Mouse (Mus musculus) hindbrain, embryonic 16.5 days (tissue): Measurements from ENCODE around the gene Myog. TPM values are rescaled to one million over a fixed set of nuclear protein-coding genes. Genes with fewer than 3 reads are reported as not detected.

Source experiments
- ATAC-seq: fragments of 200-750 bp; cut with Nextera tagmentation; 2 replicates; pipeline ENCODE4 v1.8.0; 2017; ENCODE audit warnings: moderate TSS enrichment, moderate library complexity
- H3K27ac ChIP-seq: fragments of 300-500 bp; sonication (generic); 2 replicates; pipeline ENCODE4 v1.5.1; 2014; ENCODE audit warnings: low read depth, mild to moderate bottlenecking, control low read depth, low read length, moderate library complexity
- H3K27me3 ChIP-seq: fragments of 300-500 bp; sonication (generic); replicated peaks from 2 replicates; pipeline ENCODE4 v1.6.1; 2014; ENCODE audit warnings: low read length; ENCODE audit not compliant: control insufficient read depth, insufficient read depth
- H3K36me3 ChIP-seq: fragments of 300-500 bp; sonication (generic); 2 replicates; pipeline ENCODE4 v1.6.1; 2014; ENCODE audit warnings: mild to moderate bottlenecking, low read length, moderate library complexity, mixed read lengths; ENCODE audit not compliant: control insufficient read depth, insufficient read depth
- H3K4me1 ChIP-seq: fragments of 300-500 bp; sonication (generic); 2 replicates; pipeline ENCODE4 v1.6.1; 2014; ENCODE audit warnings: low read depth, low read length; ENCODE audit not compliant: control insufficient read depth, insufficient read depth
- H3K4me2 ChIP-seq: fragments of 300-500 bp; sonication (generic); 2 replicates; pipeline ENCODE4 v1.6.1; 2014; ENCODE audit warnings: mild to moderate bottlenecking, low read length, control low read depth, moderate library complexity
- H3K4me3 ChIP-seq: fragments of 300-500 bp; sonication (generic); 2 replicates; pipeline ENCODE4 v1.5.1; 2014; ENCODE audit warnings: mild to moderate bottlenecking, low read length, control low read depth, moderate library complexity
- H3K9ac ChIP-seq: fragments of 300-500 bp; sonication (generic); 2 replicates; pipeline ENCODE4 v1.6.1; 2014; ENCODE audit warnings: low read depth, mild to moderate bottlenecking, control low read depth, low read length, moderate library complexity
- H3K9me3 ChIP-seq: fragments of 300-500 bp; sonication (generic); 2 replicates; pipeline ENCODE4 v1.6.1; 2014; ENCODE audit warnings: mild to moderate bottlenecking, low read length, moderate library complexity; ENCODE audit not compliant: control insufficient read depth
- WGBS: fragments of 180-500 bp; shearing (Covaris S2); extraction: QIAGEN DNeasy Blood & Tissue Kit; methylation state at CpG from one replicate; pipeline ENCODE4 v1.1.7; 2014; 5-methylcytosine and 5-hydroxymethylcytosine counted together
- polyA plus RNA-seq: library from polyadenylated mRNA; unstranded; fragments of >200 nt; fragmentation: Nextera tagmentation; extraction: Ambion mirVana; gene quantifications from 2 replicates; pipeline ENCODE4 v1.2.1, GENCODE M21; 2015

Myog gene
- polyA plus RNA-seq, 1 experiment from 2014 or later, result not detected

- H3K4me1 ChIP-seq, result peaks cover 6% of the 10 kb centered on the region
- no peaks in the 10 kb centered on the region for H3K27me3 ChIP-seq
- no peaks in the 10 kb centered on the region for H3K9me3 ChIP-seq
- peaks cover 14% of the 10 kb centered on the region for H3K36me3 ChIP-seq
- no peak overlapping the region for H3K9ac ChIP-seq
- no peak overlapping the region for H3K27ac ChIP-seq
- H3K4me3 ChIP-seq, result no peak overlapping the region
- no peak for ATAC-seq
- 27% methylated on average over 10 of the region's 10 CpGs for WGBS
- H3K4me2 ChIP-seq, result no peak overlapping the region
Measured at GRCm38 (mm10) chr1:134307409-134307808, 17.6 kb downstream of the Myog start.

- no peak for ATAC-seq
Measured at GRCm38 (mm10) chr1:134310291-134310690, 20.5 kb downstream of the Myog start.

GRCm38 (mm10) chr1:134310729-134311128, 20.9 kb downstream of the Myog start:
- no peaks in the 10 kb centered on the region for H3K27me3 ChIP-seq
- WGBS, result 99% methylated on average over 3 of the region's 3 CpGs
- no peak overlapping the region for H3K27ac ChIP-seq
- no peak overlapping the region for H3K4me2 ChIP-seq
- H3K4me1 ChIP-seq, result no peaks in the 10 kb centered on the region
- no peaks in the 10 kb centered on the region for H3K9me3 ChIP-seq
- ATAC-seq, result no peak
- peaks cover 16% of the 10 kb centered on the region for H3K36me3 ChIP-seq
- no peak overlapping the region for H3K4me3 ChIP-seq
- no peak overlapping the region for H3K9ac ChIP-seq

More at GRCm38 (mm10) chr1:134310291-134310690, 20.5 kb downstream of the Myog start:
- no peaks in the 10 kb centered on the region for H3K9me3 ChIP-seq
- WGBS, result 87% methylated on average over 2 of the region's 2 CpGs
- H3K4me1 ChIP-seq, result no peaks in the 10 kb centered on the region
- no peak overlapping the region for H3K27ac ChIP-seq
- no peak overlapping the region for H3K4me3 ChIP-seq
- no peak overlapping the region for H3K9ac ChIP-seq
- no peaks in the 10 kb centered on the region for H3K27me3 ChIP-seq
- peaks cover 16% of the 10 kb centered on the region for H3K36me3 ChIP-seq
- no peak overlapping the region for H3K4me2 ChIP-seq

- ATAC-seq, result no peak
- peaks cover 18% of the 10 kb centered on the region for H3K36me3 ChIP-seq
- no peaks in the 10 kb centered on the region for H3K27me3 ChIP-seq
- WGBS, result 90% methylated on average over 7 of the region's 7 CpGs
- no peak overlapping the region for H3K4me3 ChIP-seq
- H3K27ac ChIP-seq, result no peak overlapping the region
- H3K4me1 ChIP-seq, result no peaks in the 10 kb centered on the region
- no peak overlapping the region for H3K4me2 ChIP-seq
- H3K9ac ChIP-seq, result no peak overlapping the region
- H3K9me3 ChIP-seq, result no peaks in the 10 kb centered on the region
Measured at GRCm38 (mm10) chr1:134311760-134312159, 22.0 kb downstream of the Myog start.

- Histone ChIP-seq H3K9ac (no peak overlapping the region), H3K27me3 (no peaks in the 10 kb centered on the region), H3K4me1 (no peaks in the 10 kb centered on the region), H3K36me3 (peaks cover 17% of the 10 kb centered on the region), H3K9me3 (no peaks in the 10 kb centered on the region), H3K4me3 (no peak overlapping the region), H3K4me2 (no peak overlapping the region), H3K27ac (no peak overlapping the region)
- WGBS, result 90% methylated on average over 5 of the region's 5 CpGs
- no peak for ATAC-seq
Measured at GRCm38 (mm10) chr1:134315181-134315580, 25.4 kb downstream of the Myog start.

- H3K27me3 ChIP-seq, result no peaks in the 10 kb centered on the region
- no peak overlapping the region for H3K9ac ChIP-seq
- H3K27ac ChIP-seq, result no peak overlapping the region
- no peaks in the 10 kb centered on the region for H3K9me3 ChIP-seq
- WGBS, result 85% methylated on average over 9 of the region's 9 CpGs
- H3K4me3 ChIP-seq, result no peak overlapping the region
- ATAC-seq, result no peak
- no peak overlapping the region for H3K4me2 ChIP-seq
- H3K36me3 ChIP-seq, result peaks cover 10% of the 10 kb centered on the region
- H3K4me1 ChIP-seq, result no peaks in the 10 kb centered on the region; the same call in 1 of the 2 replicates
Measured at GRCm38 (mm10) chr1:134316361-134316760, 26.6 kb downstream of the Myog start.

- Histone ChIP-seq H3K4me1 (no peaks in the 10 kb centered on the region; the same call in 1 of the 2 replicates), H3K9me3 (no peaks in the 10 kb centered on the region), H3K27ac (no peak overlapping the region), H3K9ac (no peak overlapping the region), H3K4me3 (no peak overlapping the region), H3K36me3 (peaks cover 10% of the 10 kb centered on the region), H3K27me3 (no peaks in the 10 kb centered on the region), H3K4me2 (no peak overlapping the region)
- WGBS, result 64% methylated on average over 5 of the region's 5 CpGs
- ATAC-seq, result no peak
Measured at GRCm38 (mm10) chr1:134318261-134318660, 28.5 kb downstream of the Myog start.

- no peaks in the 10 kb centered on the region; the same call in 1 of the 2 replicates for H3K4me1 ChIP-seq
- 0 out of 2 replicates have a peak, but pooled peaks have one; percentile 38 for ATAC-seq
- no peaks in the 10 kb centered on the region for H3K27me3 ChIP-seq
- H3K9ac ChIP-seq, result no peak overlapping the region
- no peak overlapping the region for H3K27ac ChIP-seq
- no peak overlapping the region for H3K4me2 ChIP-seq
- peaks cover 11% of the 10 kb centered on the region; the same call in 1 of the 2 replicates for H3K36me3 ChIP-seq
- WGBS, result 39% methylated on average over 14 of the region's 14 CpGs
- no peaks in the 10 kb centered on the region for H3K9me3 ChIP-seq
- H3K4me3 ChIP-seq, result no peak overlapping the region
Measured at GRCm38 (mm10) chr1:134320691-134321301, 31.0 kb downstream of the Myog start.

- H3K27me3 ChIP-seq, result no peaks in the 10 kb centered on the region
- peaks cover 20% of the 10 kb centered on the region for H3K36me3 ChIP-seq
- no peak overlapping the region for H3K27ac ChIP-seq
- no peak overlapping the region for H3K9ac ChIP-seq
- no peak overlapping the region for H3K4me3 ChIP-seq
- no peaks in the 10 kb centered on the region; the same call in 1 of the 2 replicates for H3K4me1 ChIP-seq
- H3K4me2 ChIP-seq, result no peak overlapping the region
- 94% methylated on average over 6 of the region's 6 CpGs for WGBS
- no peaks in the 10 kb centered on the region for H3K9me3 ChIP-seq
- ATAC-seq, result no peak
Measured at GRCm38 (mm10) chr1:134322591-134322990, 32.8 kb downstream of the Myog start.
